Mouse (Mus musculus) lung, adult 2 months (tissue): ENCODE measurements around the gene Gm15056.

ENCODE experiments used
- CTCF ChIP-seq: fragments of 200-500 bp; IDR thresholded peaks from 2 replicates; pipeline ENCODE4 v1.5.1; 2011; ENCODE audit warnings: mild to moderate bottlenecking, low read length, control low read depth; ENCODE audit not compliant: insufficient read depth
- POLR2A ChIP-seq: fragments of 200-500 bp; IDR thresholded peaks from 2 replicates; pipeline ENCODE4 v1.6.1; 2011; ENCODE audit warnings: low read depth, mild to moderate bottlenecking, control low read depth, low read length, borderline replicate concordance; ENCODE audit errors: extremely low read depth

GRCm38 (mm10) chr8:20892369-20892768 lies 10.1 kb downstream of the Gm15056 start, which contains the start of gene Defb33:
- TF ChIP-seq POLR2A, result no peak
- no peak for TF ChIP-seq CTCF
